Mouse (Mus musculus) heart, embryonic 12.5 days (tissue): Measurements from ENCODE around the gene Ifi207. TPM values are rescaled to one million over a fixed set of nuclear protein-coding genes. Genes with fewer than 3 reads are reported as not detected.
"Not testable (repeated sequence)": the region's sequence is repeated elsewhere in the genome, so short reads cannot be mapped to it uniquely, and the experiment has no call there.

ENCODE experiments used
- ATAC-seq: fragments of 200-750 bp; cut with Nextera tagmentation; 2 replicates; pipeline ENCODE4 v1.8.0; 2017; ENCODE audit warnings: moderate TSS enrichment, moderate library complexity; ENCODE audit not compliant: insufficient number of reproducible peaks, low FRiP score
- H3K27ac ChIP-seq: fragments of 300-500 bp; sonication (generic); 2 replicates; pipeline ENCODE4 v1.5.1; 2016; ENCODE audit warnings: mild to moderate bottlenecking, moderate library complexity; ENCODE audit not compliant: poor library complexity, severe bottlenecking
- H3K27me3 ChIP-seq: fragments of 300-500 bp; sonication (generic); replicated peaks from 2 replicates; pipeline ENCODE4 v1.6.1; 2016; ENCODE audit warnings: mild to moderate bottlenecking, moderate library complexity
- H3K36me3 ChIP-seq: fragments of 300-500 bp; sonication (generic); 2 replicates; pipeline ENCODE4 v1.6.1; 2016; ENCODE audit warnings: mild to moderate bottlenecking, moderate library complexity
- H3K4me1 ChIP-seq: fragments of 300-500 bp; sonication (generic); replicated peaks from 2 replicates; pipeline ENCODE4 v1.6.1; 2016; ENCODE audit warnings: mild to moderate bottlenecking
- H3K4me2 ChIP-seq: fragments of 300-500 bp; sonication (generic); 2 replicates; pipeline ENCODE4 v1.6.1; 2016; ENCODE audit warnings: mild to moderate bottlenecking, moderate library complexity
- H3K4me3 ChIP-seq: fragments of 300-500 bp; sonication (generic); 2 replicates; pipeline ENCODE4 v1.5.1; 2016; ENCODE audit warnings: mild to moderate bottlenecking
- H3K9ac ChIP-seq: fragments of 300-500 bp; sonication (generic); 2 replicates; pipeline ENCODE4 v1.6.1; 2016; ENCODE audit warnings: mild to moderate bottlenecking, moderate library complexity
- H3K9me3 ChIP-seq: fragments of 300-500 bp; sonication (generic); replicated peaks from 2 replicates; pipeline ENCODE4 v1.6.1; 2016; ENCODE audit warnings: mild to moderate bottlenecking, moderate library complexity
- WGBS: fragments of 180-500 bp; shearing (Covaris S2); methylation state at CpG from one replicate; pipeline ENCODE4 v1.1.7; 2016; 5-methylcytosine and 5-hydroxymethylcytosine counted together
- polyA plus RNA-seq: library from polyadenylated mRNA; unstranded; fragments of >200 nt; fragmentation: Nextera tagmentation; extraction: Ambion mirVana; gene quantifications from 2 replicates; pipeline ENCODE4 v1.2.1, GENCODE M21; 2016

The Ifi207 gene
- polyA plus RNA-seq, result 0.15 and 0.30 TPM in 2 replicates

- Histone ChIP-seq H3K27me3 (no peaks in the 10 kb centered on the region), H3K9ac (no peak within 1 kb of the TSS), H3K4me1 (no peaks in the 10 kb centered on the region), H3K27ac (no peak within 1 kb of the TSS), H3K4me2 (no peak within 1 kb of the TSS), H3K4me3 (no peak within 1 kb of the TSS), H3K36me3 (no peaks in the 10 kb centered on the region), H3K9me3 (no peaks in the 10 kb centered on the region)
- no peak for ATAC-seq
- 60% methylated on average over 4 of the region's 4 CpGs for WGBS
These were observed at the start of gene Ifi207 for GRCm38 (mm10) chr1:173741656-173742055. Gene Ifi207, minus strand, starts transcription at chr1:173741747.

GRCm38 (mm10) chr1:173773457-173773856 lies 31.9 kb upstream of the Ifi207 start:
- ATAC-seq, H3K27me3 ChIP-seq, H3K4me1 ChIP-seq, H3K27ac ChIP-seq, H3K36me3 ChIP-seq, H3K4me2 ChIP-seq, H3K4me3 ChIP-seq, H3K9ac ChIP-seq, H3K9me3 ChIP-seq: not testable (repeated sequence)
- WGBS, result 48% methylated on average over 3 of the region's 3 CpGs

DNA sequence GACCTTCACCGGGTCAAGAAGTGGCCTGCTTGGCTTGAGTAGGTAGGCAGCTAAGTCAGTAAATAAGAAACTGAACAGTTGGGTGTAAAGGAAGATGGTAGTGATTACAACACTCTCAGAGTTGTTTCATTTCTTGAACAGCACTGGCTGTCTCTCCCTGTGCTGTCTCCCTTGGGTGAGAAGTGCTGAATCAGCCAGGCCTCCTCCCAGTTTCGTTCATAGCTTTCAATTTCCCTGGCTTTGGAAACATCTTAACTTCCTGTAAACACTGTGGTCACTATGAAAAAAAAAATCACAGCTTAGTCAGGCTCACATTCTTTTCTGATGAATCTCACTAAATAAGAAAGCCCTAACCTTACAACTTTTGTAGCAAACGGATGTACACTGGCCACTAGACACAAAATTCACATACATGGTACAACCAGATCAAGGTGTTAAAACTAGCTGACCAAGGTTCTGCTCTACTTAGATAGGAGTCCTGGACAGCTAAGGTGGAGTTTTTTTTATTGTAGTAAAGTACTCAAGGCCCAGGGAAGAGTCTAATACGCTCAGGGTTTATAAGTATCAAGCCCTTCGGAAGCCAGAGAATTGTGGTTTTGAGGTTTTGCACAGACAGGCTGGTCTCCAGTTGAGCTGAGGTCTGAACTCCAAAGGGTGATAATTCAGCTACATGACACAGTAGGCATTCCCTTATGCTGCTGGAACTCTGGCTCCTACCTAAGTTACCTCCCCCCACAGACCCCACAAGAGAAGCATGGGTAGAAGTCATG lies 25.5 kb upstream of the Ifi207 start, which contains the start of gene Ifi204:
Gene Ifi204 (minus strand): TSS at position 96 of the 770 bp plus-strand sequence.
- WGBS, result 75% methylated on average over 5 of the region's 5 CpGs
- not testable (repeated sequence) for H3K36me3 ChIP-seq

DNA sequence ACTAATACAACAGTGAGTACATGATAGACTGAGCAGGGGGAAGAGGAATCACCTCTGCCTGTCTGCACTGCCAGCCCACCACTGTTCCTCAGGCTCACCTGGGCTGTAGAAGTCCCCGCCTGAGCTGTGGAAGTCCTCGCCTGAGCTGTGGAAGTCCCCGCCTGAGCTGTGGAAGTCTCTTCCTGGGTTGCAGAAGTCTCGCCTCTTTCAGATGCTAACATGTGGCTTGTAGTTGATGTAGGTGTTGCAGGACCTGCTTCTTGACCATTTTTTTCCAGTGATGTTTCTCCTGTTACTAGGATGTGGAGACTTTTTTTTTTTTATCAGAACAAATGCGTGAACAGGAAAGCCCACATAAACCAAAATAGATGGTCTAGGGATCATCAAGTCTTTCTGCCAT lies 18.5 kb upstream of the Ifi207 start:
- H3K9ac ChIP-seq, H3K4me1 ChIP-seq, H3K36me3 ChIP-seq, H3K4me2 ChIP-seq, ATAC-seq, H3K27me3 ChIP-seq, H3K9me3 ChIP-seq, H3K4me3 ChIP-seq, H3K27ac ChIP-seq: not testable (repeated sequence)
- WGBS, result 91% methylated on average over 5 of the region's 5 CpGs

More for the DNA sequence above, 25.5 kb upstream of the Ifi207 start, which contains the start of gene Ifi204:
- ATAC-seq, H3K9ac ChIP-seq, H3K4me1 ChIP-seq, H3K4me2 ChIP-seq, H3K27ac ChIP-seq, H3K27me3 ChIP-seq, H3K4me3 ChIP-seq, H3K9me3 ChIP-seq: not testable (repeated sequence)

- WGBS, result 55% methylated on average over 1 of the region's 1 CpGs
- Histone ChIP-seq H3K27me3 (no peaks in the 10 kb centered on the region), H3K4me3 (no peak overlapping the region), H3K27ac (no peak overlapping the region), H3K4me1 (no peaks in the 10 kb centered on the region), H3K9me3 (no peaks in the 10 kb centered on the region), H3K4me2 (no peak overlapping the region), H3K9ac (no peak overlapping the region), H3K36me3 (no peaks in the 10 kb centered on the region)
- no peak for ATAC-seq
These were observed 715 bp upstream of the Ifi207 start for GRCm38 (mm10) chr1:173742262-173742661.

GRCm38 (mm10) chr1:173740537-173740936 lies 1.0 kb downstream of the Ifi207 start:
- H3K27me3 ChIP-seq, result no peaks in the 10 kb centered on the region
- no peaks in the 10 kb centered on the region for H3K9me3 ChIP-seq
- no peak overlapping the region for H3K4me3 ChIP-seq
- H3K4me1 ChIP-seq, result no peaks in the 10 kb centered on the region
- ATAC-seq, result no peak
- H3K4me2 ChIP-seq, result no peak overlapping the region
- no peak overlapping the region for H3K27ac ChIP-seq
- H3K36me3 ChIP-seq, result no peaks in the 10 kb centered on the region
- H3K9ac ChIP-seq, result no peak overlapping the region

DNA sequence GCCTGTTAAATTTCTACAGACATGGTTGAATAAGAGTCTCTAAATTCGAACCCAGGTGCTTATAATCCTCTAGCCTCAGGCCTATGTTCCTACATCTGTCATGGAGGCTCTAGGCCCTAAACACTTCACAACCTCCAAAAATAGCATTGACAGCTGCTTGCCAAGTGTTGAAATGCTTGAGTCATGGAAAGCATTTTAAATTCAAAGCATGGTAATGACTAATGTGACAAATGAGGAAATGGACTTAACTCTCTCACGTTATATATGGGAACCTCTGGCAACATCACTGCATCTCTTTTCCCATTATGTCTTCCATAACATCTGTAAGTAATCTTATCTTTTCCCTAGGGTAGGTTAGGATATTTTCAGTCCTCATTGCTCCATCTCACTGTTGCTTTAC lies 4.6 kb downstream of the Ifi207 start:
- Histone ChIP-seq H3K27me3 (no peaks in the 10 kb centered on the region), H3K27ac (no peak overlapping the region), H3K36me3 (no peaks in the 10 kb centered on the region), H3K4me3 (no peak overlapping the region), H3K4me2 (no peak overlapping the region), H3K9ac (no peak overlapping the region), H3K9me3 (no peaks in the 10 kb centered on the region), H3K4me1 (no peaks in the 10 kb centered on the region)
- 57% methylated on average over 2 of the region's 2 CpGs for WGBS
- ATAC-seq, result no peak

DNA sequence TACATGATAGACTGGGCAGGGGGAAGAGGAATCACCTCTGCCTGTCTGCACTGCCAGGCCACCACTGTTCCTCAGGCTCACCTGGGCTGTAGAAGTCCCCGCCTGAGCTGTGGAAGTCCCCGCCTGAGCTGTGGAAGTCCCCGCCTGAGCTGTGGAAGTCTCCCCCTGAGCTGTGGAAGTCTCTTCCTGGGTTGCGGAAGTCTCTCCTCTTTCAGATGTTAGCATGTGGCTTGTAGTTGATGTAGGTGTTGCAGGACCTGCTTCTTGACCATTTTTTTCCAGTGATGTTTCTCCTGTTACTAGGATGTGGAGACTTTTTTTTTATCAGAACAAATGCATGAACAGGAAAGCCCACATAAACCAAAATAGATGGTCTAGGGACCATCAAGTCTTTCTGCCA lies 6.5 kb downstream of the Ifi207 start:
- H3K27me3 ChIP-seq, H3K9ac ChIP-seq, H3K4me3 ChIP-seq, H3K9me3 ChIP-seq, H3K27ac ChIP-seq, H3K36me3 ChIP-seq, ATAC-seq, H3K4me1 ChIP-seq, H3K4me2 ChIP-seq: not testable (repeated sequence)
- WGBS, result 69% methylated on average over 4 of the region's 4 CpGs

DNA sequence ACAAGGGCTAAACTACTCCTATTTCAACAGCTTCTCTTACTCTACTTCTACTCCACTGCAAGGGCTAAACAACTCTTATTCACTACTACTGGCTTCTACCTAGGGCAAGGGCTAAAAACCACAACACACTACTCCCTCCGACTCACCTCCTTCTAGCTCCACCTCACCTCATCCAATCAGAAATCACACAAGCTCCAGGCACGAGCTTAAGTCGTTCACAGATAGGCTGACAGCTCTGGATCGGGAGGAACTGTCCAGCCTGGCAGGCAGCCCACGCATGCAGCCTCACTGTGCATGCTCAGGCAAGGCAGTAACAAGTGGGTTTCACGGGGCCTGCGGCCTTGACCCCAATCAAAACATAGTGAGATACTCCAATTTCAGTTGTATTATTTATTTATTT lies 8.3 kb downstream of the Ifi207 start:
- H3K4me1 ChIP-seq, result no peaks in the 10 kb centered on the region
- H3K27ac ChIP-seq, result no peak overlapping the region
- H3K4me2 ChIP-seq, result no peak overlapping the region
- ATAC-seq, result peak; percentile 61; the same call in 1 of the 2 replicates
- no peaks in the 10 kb centered on the region for H3K36me3 ChIP-seq
- 13% methylated on average over 7 of the region's 7 CpGs for WGBS
- H3K9me3 ChIP-seq, result no peaks in the 10 kb centered on the region
- no peaks in the 10 kb centered on the region for H3K27me3 ChIP-seq
- H3K4me3 ChIP-seq, result no peak overlapping the region
- no peak overlapping the region for H3K9ac ChIP-seq

- Histone ChIP-seq H3K4me2 (no peak overlapping the region), H3K27ac (no peak overlapping the region), H3K9me3 (no peaks in the 10 kb centered on the region), H3K4me3 (no peak overlapping the region), H3K27me3 (no peaks in the 10 kb centered on the region), H3K36me3 (no peaks in the 10 kb centered on the region), H3K9ac (no peak overlapping the region), H3K4me1 (no peaks in the 10 kb centered on the region)
- ATAC-seq, result no peak
- WGBS, result 88% methylated on average over 1 of the region's 1 CpGs
These were observed 47.3 kb downstream of the Ifi207 start for GRCm38 (mm10) chr1:173694270-173694669.

- not testable (repeated sequence) for H3K4me3 ChIP-seq, H3K36me3 ChIP-seq, H3K4me1 ChIP-seq, H3K27ac ChIP-seq, H3K27me3 ChIP-seq, ATAC-seq, H3K9ac ChIP-seq, H3K9me3 ChIP-seq, H3K4me2 ChIP-seq
- 67% methylated on average over 1 of the region's 1 CpGs for WGBS
These were observed 62.9 kb downstream of the Ifi207 start for GRCm38 (mm10) chr1:173678605-173679004.
